Mouse (Mus musculus) lung, embryonic 15.5 days (tissue): ENCODE measurements at regions not wholly inside any gene's neighbourhood (a gene's known extent, or its start where the extent isn't known, plus 50 kb on each side); places are given as distances from the start of the nearest gene placed in this dataset.

Experiments used
- ATAC-seq: fragments of 200-750 bp; cut with Nextera tagmentation; 2 replicates; pipeline ENCODE4 v1.8.0; 2017; ENCODE audit warnings: moderate number of reproducible peaks, borderline replicate concordance; ENCODE audit not compliant: low FRiP score, low TSS enrichment; ENCODE audit errors: extremely low read depth
- H3K27ac ChIP-seq: fragments of 300-500 bp; sonication (generic); 2 replicates; pipeline ENCODE4 v1.5.1; 2015; ENCODE audit warnings: moderate library complexity, mild to moderate bottlenecking, inconsistent platforms
- H3K27me3 ChIP-seq: fragments of 300-500 bp; sonication (generic); 2 replicates; pipeline ENCODE4 v1.6.1; 2015; ENCODE audit warnings: inconsistent platforms
- H3K36me3 ChIP-seq: fragments of 300-500 bp; sonication (generic); 2 replicates; pipeline ENCODE4 v1.6.1; 2015; ENCODE audit warnings: inconsistent platforms
- H3K4me1 ChIP-seq: fragments of 300-500 bp; sonication (generic); 2 replicates; pipeline ENCODE4 v1.6.1; 2015; ENCODE audit warnings: inconsistent platforms
- H3K4me2 ChIP-seq: fragments of 300-500 bp; sonication (generic); 2 replicates; pipeline ENCODE4 v1.6.1; 2015; ENCODE audit warnings: inconsistent platforms, mild to moderate bottlenecking, moderate library complexity
- H3K4me3 ChIP-seq: fragments of 300-500 bp; sonication (generic); 2 replicates; pipeline ENCODE4 v1.5.1; 2015; ENCODE audit warnings: mild to moderate bottlenecking, inconsistent platforms
- H3K9ac ChIP-seq: fragments of 300-500 bp; sonication (generic); 2 replicates; pipeline ENCODE4 v1.6.1; 2015; ENCODE audit warnings: inconsistent platforms
- H3K9me3 ChIP-seq: fragments of 300-500 bp; sonication (generic); 2 replicates; pipeline ENCODE4 v1.6.1; 2016; ENCODE audit warnings: inconsistent platforms
- WGBS: fragments of 180-500 bp; shearing (Covaris S2); methylation state at CpG from one replicate; pipeline ENCODE4 v1.1.7; 2015; 5-methylcytosine and 5-hydroxymethylcytosine counted together

DNA sequence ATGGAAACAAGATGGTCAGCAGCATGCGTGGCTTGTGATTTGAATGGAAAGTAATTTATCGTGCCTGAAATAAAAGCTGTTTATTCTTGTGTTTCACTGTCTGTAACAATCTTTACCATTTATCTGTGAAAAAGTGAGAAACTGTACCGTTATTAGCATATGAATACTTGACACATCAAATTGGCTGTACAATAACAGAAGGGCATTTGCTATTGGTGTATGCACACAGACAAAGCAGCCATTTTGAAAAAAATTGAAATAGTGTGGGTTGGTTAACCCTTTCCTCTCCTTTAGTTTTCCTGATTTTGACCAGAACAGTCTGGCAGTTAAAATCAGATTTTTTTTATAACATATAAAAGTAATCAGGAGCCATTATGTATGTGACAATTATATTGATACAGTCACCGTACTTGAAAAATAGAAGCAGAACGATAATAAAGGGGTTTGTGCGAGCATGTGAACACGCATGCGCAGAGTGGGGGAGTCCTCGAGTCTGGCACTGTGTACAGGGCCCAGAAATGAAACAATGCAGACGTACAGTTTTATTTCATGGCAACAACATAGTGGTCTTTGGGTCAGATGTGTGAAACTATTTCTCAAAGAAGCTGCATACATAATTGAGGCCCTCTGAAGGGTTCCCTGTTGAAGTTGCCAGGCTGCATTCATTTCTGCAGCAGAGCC lies 237.3 kb upstream of the Tmem161b start:
- ATAC-seq: no peak
- 84% methylated on average over 10 of the region's 10 CpGs for WGBS
- no peak overlapping the region for H3K9ac ChIP-seq
- H3K27ac ChIP-seq: no peak overlapping the region
- no peaks in the 10 kb centered on the region for H3K27me3 ChIP-seq
- H3K4me3 ChIP-seq: no peak overlapping the region
- no peaks in the 10 kb centered on the region for H3K4me1 ChIP-seq
- no peaks in the 10 kb centered on the region for H3K9me3 ChIP-seq
- H3K36me3 ChIP-seq: no peaks in the 10 kb centered on the region
- no peak overlapping the region for H3K4me2 ChIP-seq

DNA sequence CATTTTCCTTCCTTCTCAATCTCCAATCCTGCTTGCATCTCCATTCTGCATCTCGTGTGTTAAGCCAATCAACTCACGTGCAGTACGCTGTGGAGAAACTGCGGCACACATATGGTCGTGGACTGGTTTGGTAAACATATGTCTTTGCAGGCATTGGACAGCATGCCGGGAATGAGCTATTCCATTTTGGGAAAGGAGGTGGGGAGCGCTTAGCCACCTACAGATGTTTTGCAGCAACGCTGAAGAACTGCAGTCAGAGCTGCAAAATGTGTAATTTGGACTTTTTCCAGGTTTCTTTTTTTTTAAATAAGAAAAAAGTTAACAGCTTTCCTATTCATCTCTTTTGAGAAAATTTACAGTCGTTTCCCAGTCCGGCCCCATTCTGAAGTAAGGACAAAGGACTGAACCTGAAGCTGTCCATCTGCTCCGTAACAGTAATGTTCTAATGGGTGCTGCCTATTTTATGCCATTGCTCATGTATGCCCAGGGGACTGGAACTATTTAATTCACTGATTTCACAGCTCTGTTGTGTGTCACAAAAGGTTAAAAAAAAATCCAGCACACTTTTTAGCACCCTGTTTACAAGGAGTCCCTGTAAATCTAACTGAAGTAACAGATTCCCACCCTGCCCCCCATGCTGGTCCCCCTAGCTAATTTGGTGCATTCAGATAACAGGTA lies 234.2 kb upstream of the Tmem161b start:
- no peak for ATAC-seq
- no peaks in the 10 kb centered on the region for H3K27me3 ChIP-seq
- no peak overlapping the region for H3K9ac ChIP-seq
- no peak overlapping the region for H3K4me3 ChIP-seq
- no peaks in the 10 kb centered on the region for H3K9me3 ChIP-seq
- H3K36me3 ChIP-seq: no peaks in the 10 kb centered on the region
- H3K4me2 ChIP-seq: no peak overlapping the region; the same call in 1 of the 2 replicates
- WGBS: 41% methylated on average over 11 of the region's 11 CpGs
- H3K4me1 ChIP-seq: no peaks in the 10 kb centered on the region
- H3K27ac ChIP-seq: no peak overlapping the region

DNA sequence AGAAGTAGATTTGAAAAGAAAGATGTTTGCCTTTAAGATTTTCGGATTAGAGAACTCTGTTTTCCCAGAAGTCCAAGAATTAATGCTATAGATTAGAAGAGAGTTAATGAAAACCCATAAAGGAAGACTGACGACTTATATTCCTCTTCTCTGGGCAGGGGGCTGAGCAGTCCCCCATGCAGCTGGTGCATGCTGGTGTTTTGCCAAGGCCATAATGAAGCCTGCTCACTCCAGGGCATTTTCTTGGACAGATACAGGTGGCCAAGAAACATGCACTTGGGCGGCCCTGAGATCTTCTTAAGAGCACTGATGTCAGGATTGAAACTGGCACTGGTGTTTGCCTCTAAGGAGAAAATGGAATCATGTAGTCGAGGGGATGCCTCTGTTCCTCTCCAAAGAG lies 233.6 kb upstream of the Tmem161b start:
- Histone ChIP-seq H3K4me1 (no peaks in the 10 kb centered on the region), H3K27ac (no peak overlapping the region), H3K9me3 (no peaks in the 10 kb centered on the region), H3K27me3 (no peaks in the 10 kb centered on the region), H3K36me3 (no peaks in the 10 kb centered on the region), H3K4me3 (no peak overlapping the region), H3K9ac (no peak overlapping the region), H3K4me2 (no peak overlapping the region)
- WGBS: 62% methylated on average over 4 of the region's 4 CpGs
- no peak for ATAC-seq

DNA sequence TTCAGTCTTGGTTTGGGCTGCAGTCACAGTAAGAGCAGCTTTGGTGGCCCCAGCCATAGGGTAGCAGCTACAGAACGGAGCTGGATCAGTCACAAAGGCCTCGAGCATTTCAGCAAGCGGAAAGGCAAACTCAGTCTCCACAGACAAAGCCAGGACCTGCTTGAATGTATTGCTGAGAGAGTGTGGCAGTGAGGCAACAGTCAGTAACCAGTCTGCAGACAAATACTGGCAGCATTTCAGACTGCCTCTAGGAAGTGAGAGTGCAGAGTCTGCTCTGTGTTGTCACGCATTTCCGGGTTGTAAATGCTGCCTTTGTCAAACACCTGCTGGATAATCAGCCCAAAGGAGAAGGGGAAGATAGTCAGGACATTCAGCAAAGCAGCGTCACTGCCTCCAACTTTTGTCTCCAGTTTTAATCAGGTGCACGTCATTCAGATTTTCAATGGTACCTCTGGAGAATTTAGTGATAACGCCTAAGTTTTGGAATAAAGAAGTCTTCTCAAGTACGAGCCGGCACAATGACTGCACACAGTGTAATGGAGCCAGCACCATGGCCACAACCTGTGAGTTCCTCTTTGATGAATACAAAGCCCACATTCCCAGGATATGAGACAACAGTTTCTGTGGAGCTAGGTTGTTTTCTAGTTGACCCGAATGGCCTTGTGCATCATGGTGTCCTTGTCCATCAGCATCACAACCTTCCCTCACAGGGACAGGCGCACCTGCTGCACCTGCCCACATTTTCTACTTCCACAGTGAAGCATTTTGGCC lies 224.3 kb upstream of the Tmem161b start:
- H3K4me2 ChIP-seq: no peak overlapping the region
- no peak overlapping the region for H3K9ac ChIP-seq

DNA sequence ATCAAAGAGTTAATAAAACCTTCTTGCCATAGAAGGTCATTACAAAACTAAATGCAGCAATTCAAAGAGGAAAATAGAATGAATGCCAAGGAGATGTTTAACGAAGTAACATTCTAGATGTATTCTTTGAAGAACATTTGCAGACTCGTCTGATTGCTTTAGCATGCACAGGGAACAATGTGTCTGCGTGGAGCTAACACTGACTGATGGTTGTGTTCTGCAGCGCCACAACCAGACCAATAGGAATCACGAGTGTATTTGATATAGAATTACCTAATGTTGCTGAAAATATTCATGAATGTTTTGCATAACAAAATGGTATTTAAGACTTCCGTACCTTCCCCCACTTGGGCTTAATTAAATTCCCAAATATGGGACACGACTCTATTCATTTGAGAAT lies 200.3 kb upstream of the Tmem161b start:
- no peak overlapping the region for H3K9ac ChIP-seq
- no peak overlapping the region for H3K4me2 ChIP-seq
- ATAC-seq: no peak
- no peaks in the 10 kb centered on the region for H3K36me3 ChIP-seq
- H3K9me3 ChIP-seq: no peaks in the 10 kb centered on the region
- H3K4me1 ChIP-seq: no peaks in the 10 kb centered on the region
- no peaks in the 10 kb centered on the region for H3K27me3 ChIP-seq
- H3K4me3 ChIP-seq: no peak overlapping the region
- no peak overlapping the region for H3K27ac ChIP-seq
- 76% methylated on average over 7 of the region's 7 CpGs for WGBS

More for the DNA sequence above, 224.3 kb upstream of the Tmem161b start:
- H3K27me3 ChIP-seq: no peaks in the 10 kb centered on the region
- H3K9me3 ChIP-seq: no peaks in the 10 kb centered on the region
- 63% methylated on average over 12 of the region's 12 CpGs for WGBS
- H3K4me3 ChIP-seq: no peak overlapping the region
- no peak for ATAC-seq
- no peaks in the 10 kb centered on the region for H3K36me3 ChIP-seq
- no peaks in the 10 kb centered on the region for H3K4me1 ChIP-seq
- no peak overlapping the region for H3K27ac ChIP-seq

DNA sequence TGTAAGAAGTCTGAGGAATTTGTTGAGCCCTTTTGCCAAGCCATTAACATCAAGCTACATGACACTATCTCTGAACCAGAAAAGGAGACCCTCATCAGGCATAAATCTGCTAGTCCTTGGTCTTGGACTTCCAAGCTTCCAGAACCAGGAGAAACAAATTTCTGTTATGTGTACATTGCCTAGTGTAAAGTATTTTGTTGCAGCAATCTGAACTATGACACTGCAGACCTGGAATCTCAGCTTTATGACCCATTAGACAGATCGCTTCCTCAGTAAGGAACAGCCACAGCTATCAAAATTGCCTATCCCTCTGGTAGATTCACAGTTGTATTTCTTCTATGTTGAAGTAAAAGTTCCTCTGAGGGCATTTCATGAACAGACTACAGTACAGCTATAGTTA lies 199.1 kb upstream of the Tmem161b start:
- Histone ChIP-seq H3K4me1 (no peaks in the 10 kb centered on the region), H3K27ac (no peak overlapping the region), H3K4me3 (no peak overlapping the region), H3K36me3 (no peaks in the 10 kb centered on the region), H3K27me3 (no peaks in the 10 kb centered on the region), H3K9me3 (no peaks in the 10 kb centered on the region), H3K9ac (no peak overlapping the region), H3K4me2 (no peak overlapping the region)
- ATAC-seq: no peak
- 90% methylated on average over 1 of the region's 1 CpGs for WGBS

DNA sequence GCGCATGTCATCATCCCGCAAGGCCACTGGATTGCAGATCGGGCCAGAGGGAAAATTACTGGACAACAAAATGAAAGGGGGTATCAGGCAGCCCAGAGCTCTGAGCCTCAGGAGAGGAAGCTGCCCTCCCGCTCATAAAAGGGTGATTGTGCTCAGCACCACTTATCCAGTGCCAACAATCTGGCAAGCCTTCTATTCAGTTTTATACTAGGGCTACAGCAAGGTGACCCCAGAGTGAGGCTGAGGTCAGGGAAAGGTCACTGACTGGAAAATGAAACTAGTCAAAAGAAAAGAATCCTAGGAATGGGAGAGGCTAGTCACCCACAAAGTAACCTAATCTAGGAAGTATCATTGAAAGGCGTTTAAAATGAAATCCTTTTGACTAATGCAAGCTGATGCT lies 198.5 kb upstream of the Tmem161b start:
- no peaks in the 10 kb centered on the region for H3K4me1 ChIP-seq
- no peak for ATAC-seq
- H3K9ac ChIP-seq: no peak overlapping the region
- no peaks in the 10 kb centered on the region for H3K36me3 ChIP-seq
- WGBS: 68% methylated on average over 5 of the region's 5 CpGs
- no peak overlapping the region for H3K4me2 ChIP-seq
- no peaks in the 10 kb centered on the region for H3K27me3 ChIP-seq
- H3K9me3 ChIP-seq: no peaks in the 10 kb centered on the region
- H3K27ac ChIP-seq: no peak overlapping the region
- H3K4me3 ChIP-seq: no peak overlapping the region

DNA sequence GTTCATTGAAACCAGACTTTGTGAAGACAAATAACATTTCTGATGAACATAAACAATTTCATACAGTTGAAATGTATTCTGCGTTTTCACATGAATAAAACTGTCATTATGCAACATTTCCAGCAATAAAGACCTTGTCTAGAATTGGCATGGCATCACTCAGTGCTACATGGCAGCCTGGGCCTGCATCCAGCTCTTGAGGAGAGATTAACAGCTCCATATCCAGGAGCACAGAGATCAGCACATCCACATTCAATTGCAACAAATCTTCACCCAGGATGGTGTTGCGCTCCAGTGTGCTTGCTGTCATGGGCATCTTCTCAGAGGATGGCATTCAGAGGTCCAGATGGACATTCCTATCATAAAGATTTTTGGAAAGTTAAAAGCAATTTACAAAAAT lies 196.7 kb upstream of the Tmem161b start:
- Histone ChIP-seq H3K9me3 (no peaks in the 10 kb centered on the region), H3K9ac (no peak overlapping the region), H3K27ac (no peak overlapping the region), H3K4me2 (no peak overlapping the region), H3K36me3 (no peaks in the 10 kb centered on the region), H3K4me3 (no peak overlapping the region), H3K27me3 (no peaks in the 10 kb centered on the region), H3K4me1 (no peaks in the 10 kb centered on the region)
- no peak for ATAC-seq
- 71% methylated on average over 2 of the region's 2 CpGs for WGBS

DNA sequence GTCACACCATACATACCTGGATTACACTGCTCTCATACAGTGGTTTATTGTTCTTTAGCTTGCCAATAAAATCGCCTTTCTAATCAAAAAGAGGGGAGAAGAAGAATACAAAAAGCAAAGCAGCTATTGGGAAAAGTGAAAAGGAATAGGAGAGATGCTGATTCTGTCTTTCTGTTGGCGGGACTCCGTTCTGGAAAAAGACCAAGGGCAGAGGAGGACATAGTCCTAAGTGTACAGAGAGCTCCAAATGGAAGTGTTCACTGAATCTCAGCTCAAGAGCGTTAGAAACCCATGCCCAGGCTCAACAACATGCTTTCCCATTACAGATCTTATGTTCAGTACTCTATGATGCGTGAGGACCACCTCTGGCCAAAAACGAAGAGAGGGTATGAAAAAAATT lies 174.4 kb upstream of the Tmem161b start:
- Histone ChIP-seq H3K9me3 (no peaks in the 10 kb centered on the region), H3K9ac (no peak overlapping the region), H3K27me3 (no peaks in the 10 kb centered on the region), H3K27ac (no peak overlapping the region), H3K4me2 (no peak overlapping the region), H3K36me3 (no peaks in the 10 kb centered on the region), H3K4me3 (no peak overlapping the region), H3K4me1 (no peaks in the 10 kb centered on the region)
- no peak for ATAC-seq
- 79% methylated on average over 6 of the region's 6 CpGs for WGBS

DNA sequence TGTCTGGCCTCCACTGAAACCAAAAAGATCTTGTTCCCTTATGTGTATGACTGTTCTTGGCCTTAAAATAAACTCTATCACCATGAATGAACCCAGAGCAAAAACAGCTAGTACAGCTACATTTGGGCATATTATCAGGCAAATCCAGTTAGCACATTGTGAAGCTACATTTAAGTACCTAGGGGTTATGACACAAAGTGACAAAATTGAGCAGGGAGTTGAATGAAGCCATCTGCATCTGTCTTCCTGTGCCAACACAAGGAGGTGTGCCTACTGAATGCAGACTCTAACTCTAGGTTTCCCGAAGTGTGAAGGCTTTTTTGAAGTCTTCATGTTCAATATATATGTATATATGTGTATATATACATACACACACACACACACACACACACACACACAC lies 169.9 kb upstream of the Tmem161b start:
- H3K4me2 ChIP-seq: no peak overlapping the region
- no peaks in the 10 kb centered on the region for H3K27me3 ChIP-seq
- 45% methylated on average over 1 of the region's 1 CpGs for WGBS
- H3K4me3 ChIP-seq: no peak overlapping the region
- H3K27ac ChIP-seq: no peak overlapping the region
- no peak overlapping the region for H3K9ac ChIP-seq
- no peaks in the 10 kb centered on the region for H3K4me1 ChIP-seq
- no peak for ATAC-seq
- H3K36me3 ChIP-seq: no peaks in the 10 kb centered on the region
- no peaks in the 10 kb centered on the region for H3K9me3 ChIP-seq

DNA sequence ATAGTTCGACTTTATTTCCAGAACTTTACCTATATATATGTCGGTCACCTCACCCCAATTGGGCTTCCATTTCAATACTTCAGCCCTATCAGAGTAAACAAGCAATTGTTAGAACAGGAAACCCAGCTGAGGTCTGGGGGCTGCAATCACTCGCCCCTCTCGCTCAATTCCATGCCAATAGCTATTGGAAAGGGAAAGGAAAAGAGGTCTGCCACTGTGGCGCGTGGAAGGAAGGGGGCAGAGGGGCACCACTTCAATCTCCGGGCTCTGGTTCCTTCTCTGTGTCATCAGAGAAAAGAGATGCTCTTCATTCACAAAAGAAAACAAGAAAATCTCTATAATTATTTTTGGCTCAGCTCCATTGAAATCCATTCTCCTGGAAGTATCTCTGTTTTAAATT lies 167.1 kb upstream of the Tmem161b start:
- H3K4me2 ChIP-seq: no peak overlapping the region
- H3K4me3 ChIP-seq: no peak overlapping the region
- H3K36me3 ChIP-seq: no peaks in the 10 kb centered on the region
- H3K27me3 ChIP-seq: peaks cover 3% of the 10 kb centered on the region; the same call in 1 of the 2 replicates
- no peaks in the 10 kb centered on the region for H3K9me3 ChIP-seq
- no peak overlapping the region for H3K9ac ChIP-seq
- H3K4me1 ChIP-seq: no peaks in the 10 kb centered on the region
- ATAC-seq: no peak
- no peak overlapping the region for H3K27ac ChIP-seq
- WGBS: 74% methylated on average over 7 of the region's 7 CpGs

DNA sequence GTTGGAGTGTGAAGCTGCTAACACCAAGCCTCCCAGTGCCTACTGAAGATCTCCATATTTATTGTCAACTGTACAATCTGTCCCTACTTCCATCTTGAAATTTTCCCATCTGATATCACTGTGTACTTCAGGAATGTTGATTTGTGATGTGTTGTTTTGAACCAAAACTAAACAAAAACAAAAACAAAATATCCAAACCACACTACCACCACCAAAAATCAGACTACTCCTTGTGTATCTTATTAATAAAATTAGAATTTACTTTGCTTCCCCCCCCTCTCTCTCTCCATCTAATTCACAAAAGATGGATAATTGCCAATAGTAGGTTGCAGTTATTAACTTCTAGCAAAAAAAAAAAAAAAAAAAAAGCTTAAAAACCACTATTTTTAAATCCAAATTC lies 166.5 kb upstream of the Tmem161b start:
- Histone ChIP-seq H3K9ac (no peak overlapping the region), H3K27ac (no peak overlapping the region), H3K27me3 (peaks cover 3% of the 10 kb centered on the region; the same call in 1 of the 2 replicates), H3K36me3 (no peaks in the 10 kb centered on the region), H3K4me1 (no peaks in the 10 kb centered on the region), H3K4me2 (no peak overlapping the region), H3K4me3 (no peak overlapping the region), H3K9me3 (no peaks in the 10 kb centered on the region)
- ATAC-seq: no peak
